Mouse (Mus musculus): Measurements from ENCODE around the gene Gm10718.
"Not testable (repeated sequence)": the region's sequence is repeated elsewhere in the genome, so short reads cannot be mapped to it uniquely, and the experiment has no call there.

Gene Gm10718

GRCm38 (mm10) chr9:3025653-3026052 is 2.3 kb downstream of the Gm10718 start:
- peak; percentile 25 for DNase-seq

GRCm38 (mm10) chr9:3026136-3026535 is 2.8 kb downstream of the Gm10718 start:
- not testable (repeated sequence) for DNase-seq

- not testable (repeated sequence) for DNase-seq
These were observed 3.4 kb downstream of the Gm10718 start for GRCm38 (mm10) chr9:3026741-3027140.

DNA sequence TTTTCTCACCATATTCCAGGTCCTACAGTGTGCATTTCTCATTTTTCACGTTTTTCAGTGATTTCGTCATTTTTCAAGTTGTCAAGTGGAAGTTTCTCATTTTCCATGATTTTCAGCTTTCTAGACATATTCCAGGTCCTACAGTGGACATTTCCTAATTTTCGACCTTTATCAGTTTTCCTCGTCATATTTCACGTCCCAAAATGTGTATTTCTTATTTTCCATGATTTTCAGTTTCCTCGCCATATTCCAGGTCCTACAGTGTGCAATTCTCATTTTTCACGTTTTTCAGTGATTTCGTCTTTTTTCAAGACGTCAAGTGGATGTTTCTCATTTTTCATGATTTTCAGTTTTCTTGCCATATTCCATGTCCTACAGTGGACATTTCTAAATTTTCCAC is 3.9 kb downstream of the Gm10718 start:
- not testable (repeated sequence) for DNase-seq

- not testable (repeated sequence) for DNase-seq
These were observed 6.1 kb downstream of the Gm10718 start for GRCm38 (mm10) chr9:3029276-3030000.

DNA sequence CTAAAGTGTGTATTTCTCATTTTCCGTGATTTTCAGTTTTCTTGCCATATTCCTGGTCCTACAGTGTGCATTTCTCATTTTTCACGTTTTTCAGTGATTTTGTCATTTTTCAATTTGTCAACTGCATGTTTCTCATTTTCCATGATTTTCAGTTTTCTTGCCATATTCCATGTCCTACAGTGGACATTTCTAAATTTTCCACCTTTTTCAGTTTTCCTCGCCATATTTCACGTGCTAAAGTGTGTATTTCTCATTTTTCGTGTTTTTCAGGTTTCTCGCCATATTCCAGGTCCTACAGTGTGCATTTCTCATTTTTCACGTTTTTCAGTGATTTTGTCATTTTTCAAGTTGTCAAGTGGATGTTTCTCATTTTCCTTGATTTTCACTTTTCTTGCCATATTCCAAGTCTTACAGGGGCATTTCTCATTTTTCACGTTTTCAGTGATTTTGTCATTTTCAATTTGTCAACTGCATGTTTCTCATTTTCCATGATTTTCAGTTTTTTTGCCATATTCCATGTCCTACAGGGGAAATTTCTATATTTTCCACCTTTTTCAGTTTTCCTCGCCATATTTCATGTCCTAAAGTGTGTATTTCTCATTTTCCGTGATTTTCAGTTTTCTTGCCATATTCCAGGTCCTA is 7.5 kb downstream of the Gm10718 start:
- DNase-seq, result not testable (repeated sequence)

GRCm38 (mm10) chr9:3034299-3034698 is 11.0 kb downstream of the Gm10718 start, which contains the start of gene Gm17535:
TSS of gene Gm17535 (plus strand) at chr9:3034599.
- DNase-seq, result not testable (repeated sequence)

GRCm38 (mm10) chr9:3036577-3036976 is 13.2 kb downstream of the Gm10718 start, which contains the start of gene Gm10715:
TSS of gene Gm10715 (plus strand) at chr9:3036877.
- DNase-seq, result not testable (repeated sequence)

- DNase-seq, result not testable (repeated sequence)
These were observed 14.8 kb downstream of the Gm10718 start for GRCm38 (mm10) chr9:3038161-3038560.
